Mouse (Mus musculus) hindbrain, postnatal 0 days (tissue): ENCODE results near the gene Chchd5. TPM values are rescaled to one million over a fixed set of nuclear protein-coding genes. Genes with fewer than 3 reads are reported as not detected.

Source experiments
- ATAC-seq: fragments of 200-750 bp; cut with Nextera tagmentation; 2 replicates; pipeline ENCODE4 v1.8.0; 2017; ENCODE audit warnings: mild to moderate bottlenecking, moderate TSS enrichment, moderate library complexity
- DNase-seq: peaks from one replicate; pipeline ENCODE4 v3.0.0-alpha.2; 2015; ENCODE audit warnings: low spot score
- H3K27ac ChIP-seq: fragments of 300-500 bp; sonication (generic); 2 replicates; pipeline ENCODE4 v1.5.1; 2014; ENCODE audit warnings: mild to moderate bottlenecking
- H3K27me3 ChIP-seq: fragments of 300-500 bp; sonication (generic); 2 replicates; pipeline ENCODE4 v1.6.1; 2014; ENCODE audit warnings: low read length, mixed read lengths; ENCODE audit not compliant: insufficient read depth
- H3K36me3 ChIP-seq: fragments of 300-500 bp; sonication (generic); 2 replicates; pipeline ENCODE4 v1.6.1; 2014; ENCODE audit warnings: low read length, mixed read lengths; ENCODE audit not compliant: insufficient read depth
- H3K4me1 ChIP-seq: fragments of 300-500 bp; sonication (generic); 2 replicates; pipeline ENCODE4 v1.6.1; 2014; ENCODE audit warnings: antibody characterized with exemption, low read length, mixed read lengths; ENCODE audit not compliant: insufficient read depth
- H3K4me2 ChIP-seq: fragments of 300-500 bp; sonication (generic); 2 replicates; pipeline ENCODE4 v1.6.1; 2014; ENCODE audit warnings: low read depth, mild to moderate bottlenecking, low read length, moderate library complexity, mixed read lengths
- H3K4me3 ChIP-seq: fragments of 300-500 bp; sonication (generic); 2 replicates; pipeline ENCODE4 v1.5.1; 2014; ENCODE audit warnings: low read length
- H3K9ac ChIP-seq: fragments of 300-500 bp; sonication (generic); replicated peaks from 2 replicates; pipeline ENCODE4 v1.6.1; 2014; ENCODE audit warnings: mild to moderate bottlenecking, low read length, moderate library complexity, mixed read lengths
- H3K9me3 ChIP-seq: fragments of 300-500 bp; sonication (generic); 2 replicates; pipeline ENCODE4 v1.6.1; 2016; ENCODE audit warnings: low read length, mixed read lengths
- CTCF ChIP-seq: IDR thresholded peaks from 2 replicates; pipeline ENCODE4 v1.5.1; 2016; ENCODE audit warnings: antibody characterized with exemption, control low read depth, low read depth
- WGBS: fragments of 180-500 bp; shearing (Covaris S2); extraction: QIAGEN DNeasy Blood & Tissue Kit; methylation state at CpG from one replicate; pipeline ENCODE4 v1.1.7; 2014; 5-methylcytosine and 5-hydroxymethylcytosine counted together
- polyA plus RNA-seq: library from polyadenylated mRNA; unstranded; fragments of >200 nt; fragmentation: Nextera tagmentation; extraction: Ambion mirVana; gene quantifications from 2 replicates; pipeline ENCODE4 v1.2.1, GENCODE M21; 2015
- total RNA-seq: library from RNA; depleted of rRNA; stranded (reverse); fragments of >200 nt; gene quantifications from 2 replicates; pipeline ENCODE4 v1.2.3, GENCODE M21; 2014; rRNA removed

Gene Chchd5
- 20.3 and 27.5 TPM in 2 replicates for total RNA-seq
- 19.1 and 19.8 TPM in 2 replicates for polyA plus RNA-seq

DNA sequence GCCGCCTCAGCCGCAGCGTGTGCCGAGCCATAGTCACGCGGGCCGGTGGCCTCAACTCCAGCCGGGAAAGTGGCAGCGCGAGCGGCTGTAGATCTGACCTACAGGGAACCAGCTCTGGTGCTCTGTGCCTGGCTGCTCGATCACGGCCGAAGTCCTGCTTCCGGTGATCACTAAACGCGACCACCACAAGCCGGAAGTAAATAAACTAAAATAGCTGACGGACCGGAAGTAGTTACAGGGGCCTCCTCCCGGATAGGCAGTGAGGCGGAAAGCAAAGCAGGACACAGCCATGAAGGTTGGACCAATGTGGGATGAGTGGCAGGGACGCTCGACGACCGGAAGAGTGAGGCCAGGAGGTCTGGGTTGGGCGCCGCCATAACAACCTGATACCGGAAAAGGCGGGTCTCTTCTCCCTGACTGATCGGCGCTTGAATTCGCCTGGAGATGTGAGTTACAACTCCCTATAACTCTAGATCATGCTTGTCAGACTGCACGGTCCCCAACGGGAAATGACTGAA lies at the start of gene Chchd5:
TSS of gene Chchd5 (plus strand) at position 289 of the 518 bp plus-strand sequence.
- under 1% methylated on average over 35 of the region's 35 CpGs for WGBS

DNA sequence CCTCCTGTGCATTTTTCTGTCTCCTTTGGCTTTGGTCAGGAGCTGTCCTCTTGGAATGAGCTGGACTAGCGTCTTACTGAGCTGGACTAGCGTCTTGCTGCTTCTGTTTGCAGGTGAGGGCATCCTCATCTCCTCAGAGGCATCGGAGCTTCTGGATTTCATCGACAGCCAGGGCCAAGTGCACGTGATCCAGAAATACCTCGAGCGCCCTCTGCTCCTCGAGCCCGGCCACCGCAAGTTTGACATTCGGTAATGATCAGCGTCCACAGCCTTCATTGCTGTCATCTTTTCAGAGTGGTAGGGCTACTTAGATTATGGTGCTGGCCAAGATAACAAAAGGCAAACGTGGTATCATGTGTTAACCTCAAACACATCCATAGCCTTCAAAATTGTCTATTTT lies 48.4 kb upstream of the Chchd5 start:
- H3K36me3 ChIP-seq: peaks cover 48% of the 10 kb centered on the region
- no peak overlapping the region for H3K27ac ChIP-seq
- no peak overlapping the region for H3K9ac ChIP-seq
- no peak overlapping the region for H3K4me2 ChIP-seq
- H3K4me1 ChIP-seq: no peaks in the 10 kb centered on the region
- DNase-seq (no peak), ATAC-seq (no peak)
- no peaks in the 10 kb centered on the region for H3K9me3 ChIP-seq
- peak; percentile 17; the same call in 1 of the 2 replicates for TF ChIP-seq CTCF
- no peaks in the 10 kb centered on the region for H3K27me3 ChIP-seq
- no peak overlapping the region for H3K4me3 ChIP-seq
- 72% methylated on average over 13 of the region's 13 CpGs for WGBS

More for the DNA sequence above, at the start of gene Chchd5:
- H3K9ac ChIP-seq: peak within 1 kb of the TSS; percentile 71
- no peaks in the 10 kb centered on the region for H3K27me3 ChIP-seq
- peak; percentile 100 for ATAC-seq
- peaks cover 11% of the 10 kb centered on the region for H3K4me1 ChIP-seq
- H3K27ac ChIP-seq: peak within 1 kb of the TSS; percentile 88
- H3K9me3 ChIP-seq: no peaks in the 10 kb centered on the region
- DNase-seq: peak; percentile 98
- H3K36me3 ChIP-seq: peaks cover 28% of the 10 kb centered on the region; the same call in 1 of the 2 replicates
- H3K4me3 ChIP-seq: peak within 1 kb of the TSS; percentile 57
- no peak for TF ChIP-seq CTCF
- peak within 1 kb of the TSS; percentile 76 for H3K4me2 ChIP-seq

DNA sequence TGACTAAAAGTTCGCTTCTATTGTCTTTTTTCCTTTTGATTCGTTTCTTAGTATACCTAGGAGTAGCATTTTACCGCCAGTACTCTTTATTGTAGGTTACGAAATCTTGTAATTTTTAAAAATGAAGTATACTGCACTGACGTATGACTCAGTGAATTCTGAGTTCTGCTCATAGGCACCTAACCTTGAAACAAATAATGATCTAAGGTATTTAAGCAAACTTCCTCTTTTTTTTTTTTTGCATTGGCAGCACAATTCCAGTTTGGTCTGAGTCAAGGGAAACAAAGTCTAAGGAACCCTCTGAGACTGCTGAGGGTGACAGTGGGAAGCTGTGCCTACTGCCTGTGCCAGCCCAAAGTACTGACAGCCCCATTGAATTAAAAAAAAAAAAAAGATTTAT lies 46.0 kb upstream of the Chchd5 start:
- 90% methylated on average over 5 of the region's 5 CpGs for WGBS
- peaks cover 42% of the 10 kb centered on the region for H3K36me3 ChIP-seq

DNA sequence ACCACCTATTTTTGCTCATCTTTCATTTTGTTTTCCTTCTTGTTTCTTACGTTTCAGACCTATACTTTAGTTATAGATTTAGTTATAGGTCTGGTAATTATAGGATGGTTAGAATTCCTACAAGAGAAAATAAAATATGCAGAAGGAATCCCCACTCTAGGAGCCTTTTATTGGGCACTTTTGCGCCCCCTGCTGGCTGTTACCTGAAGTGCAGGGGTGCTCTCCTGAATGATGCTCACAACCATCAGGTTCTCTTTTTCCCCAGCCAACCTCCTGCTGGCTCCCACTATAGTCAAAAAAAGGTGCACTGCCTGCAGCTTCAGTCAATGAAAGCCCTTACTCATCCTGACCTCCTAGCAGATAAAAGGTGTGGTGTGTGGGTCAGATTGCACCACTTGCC lies 44.5 kb upstream of the Chchd5 start:
- Histone ChIP-seq H3K4me1 (no peaks in the 10 kb centered on the region), H3K36me3 (peaks cover 47% of the 10 kb centered on the region), H3K9me3 (no peaks in the 10 kb centered on the region), H3K4me3 (no peak overlapping the region), H3K27ac (no peak overlapping the region), H3K4me2 (no peak overlapping the region), H3K27me3 (no peaks in the 10 kb centered on the region), H3K9ac (no peak overlapping the region)
- DNase-seq (peak; percentile 50), ATAC-seq (no peak)
- TF ChIP-seq CTCF: peak; percentile 72
- 57% methylated on average over 2 of the region's 2 CpGs for WGBS

More for the DNA sequence above, 46.0 kb upstream of the Chchd5 start:
- H3K9me3 ChIP-seq: no peaks in the 10 kb centered on the region
- no peak overlapping the region for H3K9ac ChIP-seq
- H3K27ac ChIP-seq: no peak overlapping the region
- DNase-seq: no peak
- no peak for TF ChIP-seq CTCF
- H3K4me2 ChIP-seq: no peak overlapping the region
- H3K27me3 ChIP-seq: no peaks in the 10 kb centered on the region
- ATAC-seq: no peak
- no peaks in the 10 kb centered on the region for H3K4me1 ChIP-seq
- no peak overlapping the region for H3K4me3 ChIP-seq

DNA sequence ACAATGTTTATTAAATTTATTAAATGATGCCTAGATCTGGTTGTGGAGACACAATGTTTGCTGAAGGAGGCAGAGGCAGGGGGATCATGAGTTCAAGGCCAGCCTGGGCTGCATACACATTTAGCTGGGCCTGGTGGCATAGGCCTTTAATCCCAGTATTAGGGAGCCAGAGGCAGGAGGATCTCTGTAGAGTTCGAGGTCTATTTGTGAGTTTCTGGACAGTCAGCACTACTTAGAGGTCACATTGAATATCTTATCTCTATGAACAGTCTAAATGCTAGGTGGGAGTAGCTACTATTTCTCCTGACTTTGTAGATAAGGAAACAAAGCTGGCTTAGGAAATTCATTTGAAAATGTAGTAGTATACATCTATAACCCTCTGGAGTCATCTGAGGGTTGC lies 42.0 kb upstream of the Chchd5 start:
- peaks cover 37% of the 10 kb centered on the region for H3K36me3 ChIP-seq
- TF ChIP-seq CTCF: no peak
- DNase-seq (no peak), ATAC-seq (no peak)
- H3K9ac ChIP-seq: no peak overlapping the region
- no peaks in the 10 kb centered on the region for H3K4me1 ChIP-seq
- no peaks in the 10 kb centered on the region for H3K9me3 ChIP-seq
- no peak overlapping the region for H3K27ac ChIP-seq
- H3K4me3 ChIP-seq: no peak overlapping the region
- WGBS: 96% methylated on average over 1 of the region's 1 CpGs
- H3K27me3 ChIP-seq: no peaks in the 10 kb centered on the region
- no peak overlapping the region for H3K4me2 ChIP-seq

DNA sequence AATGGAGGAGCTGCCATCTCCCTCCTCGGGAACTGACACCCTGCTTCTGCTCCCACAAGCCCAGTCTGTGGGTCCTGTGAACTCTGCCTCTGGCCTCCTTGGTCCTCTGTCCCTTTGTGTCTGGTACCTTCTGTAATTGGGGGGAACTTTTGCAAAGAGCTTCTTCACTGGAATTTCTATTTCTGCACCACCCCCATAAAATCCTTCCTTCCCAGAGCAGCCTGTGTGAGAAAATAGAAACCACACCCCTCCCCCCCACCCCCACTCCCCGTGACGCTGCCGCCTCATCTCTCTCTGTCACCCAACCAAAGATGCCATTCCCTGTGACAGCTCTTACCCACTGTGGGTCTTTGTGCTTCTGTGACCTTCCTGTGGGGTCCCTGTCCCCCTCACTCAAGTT lies 39.1 kb upstream of the Chchd5 start:
- TF ChIP-seq CTCF: no peak
- peaks cover 42% of the 10 kb centered on the region for H3K36me3 ChIP-seq
- WGBS: 50% methylated on average over 4 of the region's 4 CpGs

DNA sequence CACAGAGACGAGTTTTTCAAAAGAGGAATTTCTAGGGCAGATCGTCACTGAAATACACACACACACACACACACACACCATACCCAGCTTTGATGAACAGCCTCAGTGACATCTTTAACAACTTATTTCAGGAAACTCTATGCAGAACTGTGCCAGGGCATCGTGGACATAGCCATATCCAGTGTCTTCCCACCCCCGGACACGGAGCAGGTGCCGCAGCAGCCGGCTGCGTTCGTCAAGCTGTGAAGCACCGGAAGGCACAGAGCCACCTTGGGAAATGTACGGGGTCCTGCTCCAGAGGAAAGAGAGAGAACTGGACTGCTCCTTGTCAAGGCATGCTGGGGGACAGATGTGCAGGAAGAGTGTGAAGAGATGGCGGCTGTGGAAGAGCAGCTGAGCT lies 36.7 kb upstream of the Chchd5 start:
- H3K4me2 ChIP-seq: no peak overlapping the region
- no peak overlapping the region for H3K27ac ChIP-seq
- WGBS: 88% methylated on average over 12 of the region's 12 CpGs
- H3K9ac ChIP-seq: no peak overlapping the region
- no peak for ATAC-seq
- DNase-seq: no peak
- H3K9me3 ChIP-seq: no peaks in the 10 kb centered on the region
- no peak for TF ChIP-seq CTCF
- H3K4me3 ChIP-seq: no peak overlapping the region
- peaks cover 35% of the 10 kb centered on the region for H3K36me3 ChIP-seq
- H3K27me3 ChIP-seq: no peaks in the 10 kb centered on the region
- H3K4me1 ChIP-seq: no peaks in the 10 kb centered on the region

More for the DNA sequence above, 39.1 kb upstream of the Chchd5 start:
- Histone ChIP-seq H3K9me3 (no peaks in the 10 kb centered on the region), H3K27me3 (no peaks in the 10 kb centered on the region), H3K4me2 (no peak overlapping the region), H3K27ac (no peak overlapping the region), H3K4me1 (no peaks in the 10 kb centered on the region), H3K4me3 (no peak overlapping the region), H3K9ac (no peak overlapping the region)
- ATAC-seq (no peak), DNase-seq (no peak)
